Comparison of ENCODE assay signal across 24 mouse cellular contexts in the genomic region with DNA sequence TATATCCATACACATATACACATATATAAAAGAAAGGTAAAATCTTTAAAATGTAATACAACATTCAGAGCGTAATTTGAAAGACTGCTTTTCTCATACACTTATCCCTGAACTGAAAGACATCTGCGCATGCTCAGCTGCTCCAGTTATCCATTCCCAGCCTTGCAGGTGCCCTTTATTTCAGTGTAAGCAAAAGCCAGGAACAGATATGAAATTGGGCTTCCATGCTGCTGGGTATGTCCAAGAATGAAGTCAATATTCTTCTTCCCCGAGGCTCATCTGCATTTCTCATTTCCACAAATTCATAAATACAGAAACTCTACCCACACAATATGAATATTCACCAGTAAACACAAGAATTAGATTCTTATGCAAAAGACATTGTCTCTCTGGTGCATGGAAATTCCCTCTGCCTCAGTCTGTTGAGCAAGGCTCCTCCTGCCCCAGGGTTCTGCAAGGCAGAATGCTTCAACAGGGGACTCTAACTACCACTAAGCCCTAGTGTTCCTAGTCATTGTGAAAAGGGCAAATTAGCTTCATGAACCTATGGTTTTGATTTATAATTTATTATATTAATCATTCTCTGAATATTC.
DNase-seq lines count a peak whose midpoint lies in the region; TF ChIP-seq lines count a peak whose summit lies in the region.
"Had no signal": no experiment of that assay in that cellular context is flagged by ENCODE, and none has a peak within 500 bp of the region (broad histone marks: within the 10 kb centered on the region; RNA-seq: fewer than 3 reads in every experiment).

No protein-coding gene starts in this region.

- DNase-seq in gastrocnemius, adult 2 months = no peak
- DNase-seq in gastrocnemius, postnatal 14 days = no peak
- peak; percentile 24 to 47 for DNase-seq in left cerebral cortex, adult 18-20 months (ENCODE audit: low spot score in 2 of 2)
- no peak for DNase-seq in left cerebral cortex, adult 11 months (ENCODE audit: low spot score)
- DNase-seq in right cerebral cortex, postnatal 10 days (ENCODE audit: low spot score in 2 of 2) = peak; percentile 54 to 62
- DNase-seq in right cerebral cortex, postnatal 4 days = no peak
- DNase-seq in telencephalon, adult 2 months (ENCODE audit: low read depth, low spot score) = peak; percentile 43
- DNase-seq in cerebellum, adult 11 months = no peak
- DNase-seq: adrenal gland, adult 2 months; cerebellum, adult 2 months; cerebellum, postnatal 25 days; gastrocnemius, postnatal 36 days; heart, postnatal 36 days; kidney, adult 9 months; kidney, postnatal 14 days; liver, postnatal 0 days; thymus, adult 18-20 months; thymus, postnatal 4 days had no signal

- no peak for TF ChIP-seq CTCF in gastrocnemius, adult 2 months (IDR thresholded peaks at IDR 0.05)

- H3K27ac ChIP-seq in gastrocnemius, adult 2 months = 0 out of 2 replicates have a peak overlapping the region, but pooled peaks have one; percentile 3
- H3K27ac ChIP-seq: embryonic facial prominence, embryonic 12.5 days; hindbrain, postnatal 0 days; macrophage; midbrain, embryonic 10.5 days; neural tube, embryonic 15.5 days; stomach, embryonic 15.5 days had no signal

- intact Hi-C loops in gastrocnemius, adult 2 months (cut with DNase I) = no loop called here
- intact Hi-C loops in gastrocnemius, postnatal 14 days (cut with DNase I; ENCODE audit: low total_unique reads) = no loop called here

- no peak overlapping the region for H3K4me3 ChIP-seq in gastrocnemius, adult 2 months
- H3K4me3 ChIP-seq: embryonic facial prominence, embryonic 12.5 days; midbrain, embryonic 10.5 days; neural tube, embryonic 15.5 days; stomach, embryonic 15.5 days had no signal

Comparison
In these comparisons a context has a peak if more than half of its experiments do, and no peak if none do; other contexts are left out.
1. DNase-seq: peak in left cerebral cortex, adult 18-20 months (2 of 2), right cerebral cortex, postnatal 10 days (2 of 2) and telencephalon, adult 2 months (single experiment); none in gastrocnemius, adult 2 months (single experiment), gastrocnemius, postnatal 14 days (single experiment), left cerebral cortex, adult 11 months (single experiment), right cerebral cortex, postnatal 4 days (single experiment) and cerebellum, adult 11 months (single experiment).